Mouse (Mus musculus): ENCODE data around the gene Srgap2. TPM values are rescaled to one million over a fixed set of nuclear protein-coding genes. Genes with fewer than 3 reads are reported as not detected.

Gene Srgap2
- total RNA-seq, 2 experiments from 2014 or later, result 71.6 to 92.4 TPM

- DNase-seq (ENCODE audit: extremely low spot score in 1 of 2, low spot score in 1 of 2), result no peak
Observed at GRCm38 (mm10) chr1:131421113-131421512, 106.0 kb downstream of the Srgap2 start.

DNA sequence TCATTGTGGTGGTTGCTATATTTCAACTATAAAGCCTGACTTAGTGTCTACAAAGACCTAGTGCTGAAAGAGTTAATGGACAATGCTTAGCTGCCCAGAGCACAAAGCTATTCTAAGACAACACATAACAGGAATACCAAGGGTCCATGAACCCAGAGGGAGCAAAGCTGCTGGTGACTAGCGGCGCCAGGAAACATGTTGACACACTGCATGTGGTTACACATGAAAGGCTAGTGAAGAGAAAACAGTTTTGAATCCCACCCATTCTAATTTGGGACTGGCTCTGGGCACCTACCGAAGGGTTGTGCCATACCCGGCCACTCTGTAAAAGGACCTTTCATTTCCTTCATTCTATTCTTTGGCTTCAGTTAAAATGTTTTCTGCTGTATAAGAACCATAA, 106.5 kb downstream of the Srgap2 start:
- no peak for DNase-seq (ENCODE audit: extremely low spot score in 1 of 2, low spot score in 1 of 2)

- no peak for DNase-seq (ENCODE audit: extremely low spot score in 1 of 2, low spot score in 1 of 2)
Observed at GRCm38 (mm10) chr1:131419307-131419706, 107.8 kb downstream of the Srgap2 start.

- DNase-seq (ENCODE audit: extremely low spot score in 1 of 2, low spot score in 1 of 2), result no peak
Observed at GRCm38 (mm10) chr1:131417821-131418660, 109.1 kb downstream of the Srgap2 start.

DNA sequence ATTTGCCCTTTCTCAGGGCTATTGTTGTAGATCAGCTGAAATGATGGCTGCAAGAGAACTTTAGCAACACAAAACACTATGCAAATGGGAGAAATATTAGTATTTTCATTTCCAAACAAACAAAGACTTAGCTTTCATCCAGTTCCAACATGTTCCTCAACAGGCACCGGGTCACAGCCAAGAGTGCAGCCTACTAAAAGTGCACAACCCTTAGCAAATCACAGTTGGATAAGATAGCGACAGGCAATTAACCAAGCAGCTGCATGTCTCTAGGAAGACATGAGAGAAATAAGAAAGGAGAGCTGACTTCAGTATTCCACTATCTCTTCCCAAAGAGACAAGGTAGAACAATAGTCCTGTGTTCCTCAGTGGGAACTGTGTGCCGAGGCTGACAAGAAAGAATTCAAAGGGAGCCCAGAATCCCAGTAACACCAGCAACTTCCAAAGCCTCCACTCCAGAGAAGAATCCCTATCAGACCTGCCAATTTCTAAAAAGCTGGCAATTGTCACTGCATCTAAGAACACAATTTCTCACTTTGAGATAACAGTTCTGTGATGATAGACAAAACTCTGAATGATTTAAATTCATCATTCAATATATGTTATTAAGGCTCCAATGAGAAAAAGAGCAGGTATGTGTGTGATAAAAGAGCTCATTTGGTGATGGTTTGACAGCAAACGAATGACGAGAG, 109.9 kb downstream of the Srgap2 start:
- no peak for DNase-seq (ENCODE audit: extremely low spot score in 1 of 2, low spot score in 1 of 2)

GRCm38 (mm10) chr1:131403567-131403966, 123.6 kb downstream of the Srgap2 start:
- DNase-seq (ENCODE audit: extremely low spot score in 1 of 2, low spot score in 1 of 2), result no peak

- no peak for DNase-seq (ENCODE audit: extremely low spot score in 1 of 2, low spot score in 1 of 2)
Observed at GRCm38 (mm10) chr1:131400844-131401243, 126.3 kb downstream of the Srgap2 start.

- DNase-seq (ENCODE audit: extremely low spot score in 1 of 2, low spot score in 1 of 2), result no peak
Observed at GRCm38 (mm10) chr1:131398181-131398580, 129.0 kb downstream of the Srgap2 start.

GRCm38 (mm10) chr1:131384406-131384805, 142.7 kb downstream of the Srgap2 start:
- DNase-seq (ENCODE audit: extremely low spot score in 1 of 2, low spot score in 1 of 2), result no peak

- DNase-seq (ENCODE audit: extremely low spot score in 1 of 2, low spot score in 1 of 2), result no peak
Observed at GRCm38 (mm10) chr1:131382184-131382583, 145.0 kb downstream of the Srgap2 start.

DNA sequence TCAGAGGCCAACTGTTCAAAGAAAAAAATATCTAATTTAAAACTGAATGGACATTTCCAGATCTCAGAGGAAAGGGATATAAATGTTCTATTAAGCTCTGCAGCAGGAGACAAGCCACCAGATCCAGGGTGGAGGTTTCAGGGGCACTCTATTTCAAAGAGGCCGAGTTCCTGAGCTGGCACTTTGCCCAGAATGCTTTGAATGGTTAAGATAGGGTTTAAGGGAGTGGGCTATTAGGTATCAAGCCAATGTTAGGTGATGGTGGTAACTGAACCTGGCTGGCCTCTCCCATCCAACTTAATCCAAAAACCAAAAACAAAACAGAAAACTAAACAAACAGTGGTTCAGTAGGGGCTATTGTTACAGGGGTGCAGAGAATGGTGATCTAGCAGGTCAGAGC, 146.9 kb downstream of the Srgap2 start:
- DNase-seq (ENCODE audit: extremely low spot score in 1 of 2, low spot score in 1 of 2), result no peak

- no peak for DNase-seq (ENCODE audit: extremely low spot score in 1 of 2, low spot score in 1 of 2)
Observed at GRCm38 (mm10) chr1:131378914-131379474, 148.2 kb downstream of the Srgap2 start.

DNA sequence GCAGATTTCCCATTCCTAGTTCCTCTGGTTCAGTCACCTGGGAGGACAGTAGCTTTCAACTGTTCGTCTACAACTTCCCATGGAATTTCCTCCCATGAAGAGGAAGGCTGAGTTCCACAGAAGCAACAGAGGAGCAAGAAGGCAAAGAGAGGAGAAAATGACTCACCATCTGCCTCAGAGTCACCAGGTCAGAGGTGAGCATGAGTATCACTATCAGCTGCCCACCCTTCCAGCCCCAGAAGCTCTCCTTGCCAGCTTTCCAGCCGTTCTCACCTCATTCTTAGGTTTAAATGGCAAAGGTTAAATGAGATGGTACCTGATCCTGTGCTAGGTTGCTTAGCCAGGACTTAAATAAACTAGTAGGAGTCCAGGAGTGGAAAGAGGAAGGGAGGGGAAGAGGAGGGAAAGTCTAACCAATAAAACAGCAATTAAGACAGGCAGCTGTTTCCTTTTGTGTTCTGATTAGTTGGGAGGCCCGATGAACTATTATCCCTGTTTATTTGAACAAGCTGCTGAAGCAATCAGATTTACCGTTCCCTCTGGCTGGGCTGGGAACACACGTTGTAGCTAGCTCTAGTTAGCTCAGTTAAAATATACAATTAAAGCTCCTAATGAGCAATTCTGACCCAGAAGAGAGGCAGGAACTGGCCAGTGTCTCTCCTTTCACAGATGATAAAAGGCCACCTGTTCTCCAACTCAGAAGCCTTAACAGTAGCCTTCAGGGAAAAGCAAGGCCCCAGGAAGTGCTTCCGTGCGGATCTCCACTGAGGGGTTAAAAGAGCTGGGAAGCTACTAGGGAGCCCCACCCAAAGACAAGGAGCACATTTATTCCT, 148.9 kb downstream of the Srgap2 start:
- no peak for DNase-seq (ENCODE audit: extremely low spot score in 1 of 2, low spot score in 1 of 2)

DNA sequence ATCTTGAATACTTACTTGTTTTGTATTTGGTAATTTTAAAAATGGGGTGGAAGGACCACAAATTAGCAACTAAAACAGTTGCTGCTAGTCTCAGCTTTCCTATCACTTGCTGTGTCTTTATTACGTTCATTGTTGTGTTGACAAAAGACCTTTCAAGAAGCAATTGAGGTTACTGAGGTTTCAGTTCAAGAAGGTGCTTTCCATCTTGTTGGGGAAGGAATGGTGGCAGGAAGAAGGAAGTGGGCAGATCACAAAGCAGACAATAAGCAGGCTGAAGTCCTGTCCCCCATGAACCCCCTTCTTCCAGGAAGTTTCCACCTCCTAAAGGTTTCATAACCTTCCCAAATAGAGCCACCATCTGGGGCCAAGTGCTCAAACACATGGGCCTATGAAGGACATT, 161.3 kb downstream of the Srgap2 start:
- no peak for DNase-seq (ENCODE audit: extremely low spot score in 1 of 2, low spot score in 1 of 2)

DNA sequence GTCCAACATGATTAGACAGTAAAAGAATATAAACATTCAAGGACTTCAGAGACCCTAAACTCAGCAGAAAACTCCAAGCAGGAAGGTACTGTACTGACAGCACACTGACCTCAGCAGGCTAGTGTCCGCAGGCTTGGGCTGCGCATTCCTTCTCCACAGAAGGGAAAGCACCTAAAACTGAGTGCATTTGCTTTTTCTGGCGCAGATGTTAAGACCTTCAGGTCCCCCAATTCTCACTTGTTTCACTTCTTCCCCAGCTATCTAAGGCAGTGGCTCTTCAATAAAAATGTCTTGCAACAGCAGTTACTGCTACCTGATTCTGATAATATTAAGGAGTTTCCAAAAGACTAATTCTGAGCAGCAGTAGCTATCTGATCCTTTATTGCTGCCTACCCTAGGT, 162.7 kb downstream of the Srgap2 start:
- DNase-seq (ENCODE audit: extremely low spot score in 1 of 2, low spot score in 1 of 2), result no peak

GRCm38 (mm10) chr1:131363887-131364286, 163.3 kb downstream of the Srgap2 start:
- DNase-seq (ENCODE audit: extremely low spot score in 1 of 2, low spot score in 1 of 2), result no peak

DNA sequence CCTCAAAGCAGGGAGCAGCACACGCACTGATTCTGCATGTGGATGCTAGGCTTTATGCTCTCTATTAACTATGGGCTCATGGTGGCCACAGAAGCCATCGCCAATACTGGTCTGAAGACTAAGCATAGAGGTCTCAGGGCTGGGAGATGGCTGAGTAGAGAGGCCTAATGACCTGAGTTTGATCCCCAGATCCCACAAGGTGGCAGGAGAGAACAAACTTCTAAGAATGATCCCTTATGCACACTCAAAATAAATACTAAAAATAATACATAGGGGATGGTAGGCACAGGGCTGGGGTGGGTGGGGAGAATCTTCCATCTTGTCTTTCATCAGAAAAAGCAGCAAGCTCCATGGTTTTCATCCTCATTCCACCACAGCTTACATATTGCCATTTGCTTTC, 165.1 kb downstream of the Srgap2 start:
- DNase-seq (ENCODE audit: extremely low spot score in 1 of 2, low spot score in 1 of 2), result no peak

- DNase-seq (ENCODE audit: extremely low spot score in 1 of 2, low spot score in 1 of 2), result no peak
Observed at GRCm38 (mm10) chr1:131360800-131361199, 166.4 kb downstream of the Srgap2 start.

GRCm38 (mm10) chr1:131359609-131360008, 167.5 kb downstream of the Srgap2 start:
- DNase-seq (ENCODE audit: extremely low spot score in 1 of 2, low spot score in 1 of 2), result no peak

DNA sequence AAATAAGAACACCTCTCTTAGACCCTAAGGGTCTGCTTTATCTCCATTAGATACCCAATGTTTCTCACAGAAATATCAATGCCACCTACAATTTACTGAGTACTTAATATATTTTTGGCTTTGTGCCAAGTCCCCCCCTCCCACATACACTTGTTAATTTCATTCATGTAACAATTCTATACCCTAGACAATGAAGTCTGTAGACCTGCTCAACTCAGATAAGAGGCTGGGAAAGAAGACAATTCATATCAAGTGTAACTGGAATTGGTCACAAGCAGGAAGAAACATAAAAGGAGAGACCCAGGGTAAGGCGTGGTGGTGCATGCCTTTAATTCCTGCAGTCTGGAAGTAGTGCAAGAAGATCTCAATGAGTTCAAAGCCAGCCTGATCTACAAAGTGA, 169.9 kb downstream of the Srgap2 start:
- no peak for DNase-seq (ENCODE audit: extremely low spot score in 1 of 2, low spot score in 1 of 2)

DNA sequence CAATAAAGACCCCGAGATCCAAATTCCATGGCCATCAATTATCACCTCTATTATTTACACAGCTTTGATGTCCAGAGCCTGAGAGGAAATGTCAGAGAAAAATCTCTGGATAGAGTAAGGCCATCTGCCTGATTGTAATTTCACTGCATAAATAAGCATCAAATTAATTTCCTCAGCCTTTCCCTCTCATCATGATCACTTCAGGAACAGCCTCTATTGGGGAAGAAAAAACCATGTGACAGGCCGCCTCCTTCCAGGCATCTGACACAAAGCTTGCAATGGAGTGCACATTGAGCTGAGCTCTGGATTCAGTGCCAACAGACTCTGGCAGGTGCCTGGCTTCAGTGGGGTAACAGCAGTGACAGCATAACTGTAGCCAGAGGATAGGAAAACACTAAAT, 175.7 kb downstream of the Srgap2 start:
- DNase-seq (ENCODE audit: extremely low spot score in 1 of 2, low spot score in 1 of 2), result peak; percentile 26 to 35

Data from layer of hippocampus, postnatal 25 days (tissue).